Mouse (Mus musculus): ENCODE measurements around the gene Fam20a. TPM values are rescaled to one million over a fixed set of nuclear protein-coding genes. Genes with fewer than 3 reads are reported as not detected.
A peak's percentile ranks its signal among the peaks of the same experiment; 100 is the strongest.

Fam20a gene
- polyA plus RNA-seq, 1 experiment from 2014 or later, result 3.0 TPM

GRCm38 (mm10) chr11:109653201-109653600 is 68.9 kb downstream of the Fam20a start:
- Histone ChIP-seq H3K27ac (ENCODE audit: low read depth) (0 out of 2 replicates have a peak overlapping the region, but pooled peaks have one; percentile 30), H3K36me3 (ENCODE audit: insufficient read depth) (peaks cover 40% of the 10 kb centered on the region), H3K4me2 (peak overlapping the region; percentile 89), H3K4me3 (ENCODE audit: low read depth, low read length) (peak overlapping the region; percentile 93; the same call in 1 of the 2 replicates), H3K4me1 (ENCODE audit: insufficient read depth) (peaks cover 23% of the 10 kb centered on the region), H3K27me3 (ENCODE audit: insufficient read depth, low read length) (no peaks in the 10 kb centered on the region), H3K9me3 (ENCODE audit: low read depth, low read length) (no peaks in the 10 kb centered on the region), H3K9ac (peak overlapping the region; percentile 23; the same call in 1 of the 2 replicates)
- DNase-seq (no peak), ATAC-seq (ENCODE audit: insufficient read depth) (no peak)
- TF ChIP-seq CTCF (IDR thresholded peaks at IDR 0.05; ENCODE audit: low read depth), result no peak
- WGBS, result 64% methylated on average over 8 of the region's 8 CpGs

- ATAC-seq (ENCODE audit: insufficient read depth) (no peak), DNase-seq (no peak)
- Histone ChIP-seq H3K4me1 (ENCODE audit: insufficient read depth) (peaks cover 23% of the 10 kb centered on the region), H3K4me3 (ENCODE audit: low read depth, low read length) (peak overlapping the region; percentile 93), H3K27me3 (ENCODE audit: insufficient read depth, low read length) (no peaks in the 10 kb centered on the region), H3K27ac (ENCODE audit: low read depth) (no peak overlapping the region), H3K9ac (peak overlapping the region; percentile 97), H3K4me2 (peak overlapping the region; percentile 89), H3K9me3 (ENCODE audit: low read depth, low read length) (no peaks in the 10 kb centered on the region), H3K36me3 (ENCODE audit: insufficient read depth) (peaks cover 40% of the 10 kb centered on the region)
- no peak for TF ChIP-seq CTCF (IDR thresholded peaks at IDR 0.05; ENCODE audit: low read depth)
- WGBS, result 34% methylated on average over 6 of the region's 6 CpGs
These were observed 69.6 kb downstream of the Fam20a start for GRCm38 (mm10) chr11:109652505-109652904.

DNA sequence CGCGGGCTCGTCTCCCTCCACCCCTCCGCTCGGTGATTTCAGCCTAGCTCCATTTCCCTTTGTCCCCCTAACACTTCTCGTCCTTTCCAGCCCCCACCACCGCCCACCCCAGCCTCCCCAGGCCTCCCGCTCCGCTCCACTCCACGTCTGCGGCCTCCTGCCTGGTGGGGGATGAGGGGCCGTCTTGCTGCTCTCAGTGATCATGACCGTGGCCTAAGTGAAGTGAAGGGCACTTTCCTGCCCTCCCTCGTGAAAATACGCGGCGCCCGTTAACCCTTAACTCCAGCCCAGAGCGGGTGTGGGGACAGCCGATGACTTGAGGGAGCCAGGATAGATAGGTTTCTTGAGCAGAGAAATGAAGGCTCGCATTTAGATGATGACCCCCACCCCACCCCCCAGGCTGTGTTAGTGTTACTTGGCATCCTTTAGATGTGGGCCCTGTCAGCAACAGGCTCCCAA is 70.5 kb downstream of the Fam20a start:
- Histone ChIP-seq H3K27me3 (ENCODE audit: insufficient read depth, low read length) (no peaks in the 10 kb centered on the region), H3K4me3 (ENCODE audit: low read depth, low read length) (peak overlapping the region; percentile 93), H3K9ac (peak overlapping the region; percentile 97), H3K4me1 (ENCODE audit: insufficient read depth) (peaks cover 23% of the 10 kb centered on the region), H3K36me3 (ENCODE audit: insufficient read depth) (peaks cover 32% of the 10 kb centered on the region), H3K9me3 (ENCODE audit: low read depth, low read length) (no peaks in the 10 kb centered on the region), H3K27ac (ENCODE audit: low read depth) (peak overlapping the region; percentile 95), H3K4me2 (peak overlapping the region; percentile 89)
- TF ChIP-seq CTCF (IDR thresholded peaks at IDR 0.05; ENCODE audit: low read depth), result no peak
- peak; percentile 4; the same call in 1 of the 2 replicates for ATAC-seq (ENCODE audit: insufficient read depth)
- WGBS, result under 1% methylated on average over 21 of the region's 21 CpGs
- peak; percentile 57 for DNase-seq

GRCm38 (mm10) chr11:109650788-109651565 is 71.1 kb downstream of the Fam20a start:
- ATAC-seq (ENCODE audit: insufficient read depth) (peak; percentile 96), DNase-seq (peak; percentile 98)
- WGBS, result under 1% methylated on average over 82 of the region's 90 CpGs
- H3K4me2 ChIP-seq, result peak overlapping the region; percentile 89
- H3K27me3 ChIP-seq (ENCODE audit: insufficient read depth, low read length), result no peaks in the 10 kb centered on the region
- peak overlapping the region; percentile 95 for H3K27ac ChIP-seq (ENCODE audit: low read depth)
- peak overlapping the region; percentile 97 for H3K9ac ChIP-seq
- peak overlapping the region; percentile 93 for H3K4me3 ChIP-seq (ENCODE audit: low read depth, low read length)
- TF ChIP-seq CTCF (IDR thresholded peaks at IDR 0.05; ENCODE audit: low read depth), result no peak
- H3K4me1 ChIP-seq (ENCODE audit: insufficient read depth), result peaks cover 23% of the 10 kb centered on the region
- H3K9me3 ChIP-seq (ENCODE audit: low read depth, low read length), result no peaks in the 10 kb centered on the region
- peaks cover 26% of the 10 kb centered on the region for H3K36me3 ChIP-seq (ENCODE audit: insufficient read depth)

- peaks cover 23% of the 10 kb centered on the region for H3K4me1 ChIP-seq (ENCODE audit: insufficient read depth)
- peak overlapping the region; percentile 93 for H3K4me3 ChIP-seq (ENCODE audit: low read depth, low read length)
- H3K4me2 ChIP-seq, result peak overlapping the region; percentile 89
- peaks cover 21% of the 10 kb centered on the region for H3K36me3 ChIP-seq (ENCODE audit: insufficient read depth)
- H3K27ac ChIP-seq (ENCODE audit: low read depth), result peak overlapping the region; percentile 95; the same call in 1 of the 2 replicates
- peak overlapping the region; percentile 97 for H3K9ac ChIP-seq
- ATAC-seq (ENCODE audit: insufficient read depth) (peak; percentile 72), DNase-seq (peak; percentile 72)
- no peak for TF ChIP-seq CTCF (IDR thresholded peaks at IDR 0.05; ENCODE audit: low read depth)
- no peaks in the 10 kb centered on the region for H3K9me3 ChIP-seq (ENCODE audit: low read depth, low read length)
- H3K27me3 ChIP-seq (ENCODE audit: insufficient read depth, low read length), result no peaks in the 10 kb centered on the region
- 1% methylated on average over 31 of the region's 31 CpGs for WGBS
These were observed 71.9 kb downstream of the Fam20a start for GRCm38 (mm10) chr11:109649975-109650701.

GRCm38 (mm10) chr11:109649206-109649605 is 72.9 kb downstream of the Fam20a start, which contains the start of gene Prkar1a:
Prkar1a (plus strand) TSS chr11:109649405.
- Histone ChIP-seq H3K4me1 (ENCODE audit: insufficient read depth) (peaks cover 23% of the 10 kb centered on the region), H3K27me3 (ENCODE audit: insufficient read depth, low read length) (no peaks in the 10 kb centered on the region), H3K27ac (ENCODE audit: low read depth) (peak within 1 kb of the TSS; percentile 95; the same call in 1 of the 2 replicates), H3K4me2 (peak within 1 kb of the TSS; percentile 89), H3K36me3 (ENCODE audit: insufficient read depth) (peaks cover 12% of the 10 kb centered on the region), H3K9me3 (ENCODE audit: low read depth, low read length) (no peaks in the 10 kb centered on the region), H3K4me3 (ENCODE audit: low read depth, low read length) (peak within 1 kb of the TSS; percentile 93), H3K9ac (peak within 1 kb of the TSS; percentile 97)
- ATAC-seq (ENCODE audit: insufficient read depth) (no peak), DNase-seq (peak; percentile 28)
- 3% methylated on average over 8 of the region's 8 CpGs for WGBS
- TF ChIP-seq CTCF (IDR thresholded peaks at IDR 0.05; ENCODE audit: low read depth), result no peak
